Mouse (Mus musculus) CH12.LX (cell line): ENCODE data around the gene Mpv17. TPM values are rescaled to one million over a fixed set of nuclear protein-coding genes. Genes with fewer than 3 reads are reported as not detected.
A peak's percentile ranks its signal among the peaks of the same experiment; 100 is the strongest.

Experiments used
- DNase-seq: peaks from one replicate; pipeline ENCODE4 v3.0.0-alpha.2; 2013; ENCODE audit errors: extremely low read depth
- H3K27ac ChIP-seq: 2 replicates; pipeline ENCODE4 v1.5.1; 2012; ENCODE audit warnings: low read depth, mild to moderate bottlenecking, control low read depth, moderate library complexity; ENCODE audit not compliant: insufficient read depth
- H3K27me3 ChIP-seq: replicated peaks from 2 replicates; pipeline ENCODE3; 2012; ENCODE audit warnings: inconsistent platforms
- H3K36me3 ChIP-seq, 2 experiments: replicated peaks in 1 of 2; 2 replicates each; pipeline versions ENCODE3 to v1.6.1; 2012; ENCODE audit warnings: inconsistent platforms in 1 of 2, low read length in 1 of 2, mild to moderate bottlenecking in 1 of 2, mixed read lengths in 1 of 2, moderate library complexity in 1 of 2; ENCODE audit not compliant: control insufficient read depth in 1 of 2, insufficient read depth in 1 of 2
- H3K4me1 ChIP-seq, 2 experiments: 2 replicates each; pipeline ENCODE4 v1.6.1; 2012; ENCODE audit warnings: inconsistent platforms in 1 of 2, moderate library complexity in 1 of 2; ENCODE audit not compliant: insufficient read depth in 2 of 2, control insufficient read depth in 1 of 2
- H3K4me2 ChIP-seq: 2 replicates; pipeline ENCODE4 v1.6.1; 2012; ENCODE audit warnings: low read depth, mild to moderate bottlenecking, control low read depth; ENCODE audit not compliant: poor library complexity, insufficient read depth, severe bottlenecking
- H3K4me3 ChIP-seq, 3 experiments: fragments of 150-350 bp in 1 of 3; sonication (generic) in 1 of 3; replicated peaks in 1 of 3; 2 replicates each; pipeline versions ENCODE3 to v1.5.1; 2011 to 2012; ENCODE audit warnings: low read depth in 2 of 3, low read length in 2 of 3, mild to moderate bottlenecking in 2 of 3, moderate library complexity in 2 of 3, control low read depth in 1 of 3, improper control_type of control experiment in 1 of 3, inconsistent platforms in 1 of 3, mixed read lengths in 1 of 3; ENCODE audit not compliant: poor library complexity in 1 of 3
- H3K79me2 ChIP-seq: replicated peaks from 2 replicates; pipeline ENCODE4 v1.6.1; 2012; ENCODE audit warnings: mild to moderate bottlenecking, moderate library complexity; ENCODE audit not compliant: control insufficient read depth, poor library complexity, insufficient read depth, severe bottlenecking; ENCODE audit errors: extremely low read depth
- H3K9ac ChIP-seq: 2 replicates; pipeline ENCODE4 v1.6.1; 2012; ENCODE audit warnings: low read depth, mild to moderate bottlenecking, control low read depth, moderate library complexity; ENCODE audit not compliant: insufficient read depth
- H3K9me3 ChIP-seq: replicated peaks from 2 replicates; pipeline ENCODE3; 2012; ENCODE audit warnings: low read length, inconsistent platforms, mixed read lengths
- CHD2 ChIP-seq: IDR thresholded peaks from 2 replicates; pipeline ENCODE4 v1.6.1; 2011; ENCODE audit warnings: low read length, improper control_type of control experiment
- CTCF ChIP-seq, 2 experiments: IDR thresholded peaks in 1 of 2; conservative IDR thresholded peaks in 1 of 2; 2 replicates each; pipeline ENCODE4 v1.5.1; 2011 to 2012; ENCODE audit warnings: low read depth in 2 of 2, low read length in 2 of 2, improper control_type of control experiment in 1 of 2, inconsistent platforms in 1 of 2, mild to moderate bottlenecking in 1 of 2, moderate library complexity in 1 of 2
- ELF1 ChIP-seq: IDR thresholded peaks from 2 replicates; pipeline ENCODE4 v1.6.1; 2014; ENCODE audit warnings: low read depth, mild to moderate bottlenecking, inconsistent platforms, low read length, improper control_type of control experiment
- EP300 ChIP-seq: IDR thresholded peaks from 2 replicates; pipeline ENCODE4 v1.6.1; 2011; ENCODE audit warnings: low read length, improper control_type of control experiment
- ETS1 ChIP-seq: conservative IDR thresholded peaks from 2 replicates; pipeline ENCODE4 v1.6.1; 2012; ENCODE audit warnings: low read depth, mild to moderate bottlenecking, inconsistent platforms, low read length, improper control_type of control experiment, moderate library complexity
- GABPA ChIP-seq: IDR thresholded peaks from 2 replicates; pipeline ENCODE4 v1.6.1; 2012; ENCODE audit warnings: low read depth, low read length, improper control_type of control experiment, inconsistent platforms; ENCODE audit not compliant: insufficient replicate concordance
- HCFC1 ChIP-seq: IDR thresholded peaks from 2 replicates; pipeline ENCODE4 v1.6.1; 2012; ENCODE audit warnings: low read depth, mild to moderate bottlenecking, inconsistent platforms, low read length, improper control_type of control experiment
- JUN ChIP-seq: IDR thresholded peaks from 2 replicates; pipeline ENCODE4 v1.6.1; 2011; ENCODE audit warnings: low read depth, mild to moderate bottlenecking, low read length, improper control_type of control experiment, moderate library complexity; ENCODE audit not compliant: insufficient read depth
- JUND ChIP-seq: conservative IDR thresholded peaks from 2 replicates; pipeline ENCODE4 v1.6.1; 2011; ENCODE audit warnings: low read depth, low read length, improper control_type of control experiment
- KAT2A ChIP-seq: IDR thresholded peaks from 2 replicates; pipeline ENCODE4 v1.6.1; 2012; ENCODE audit warnings: low read length, improper control_type of control experiment, inconsistent platforms; ENCODE audit not compliant: insufficient replicate concordance
- MAFK ChIP-seq: IDR thresholded peaks from 2 replicates; pipeline ENCODE4 v1.6.1; 2011; ENCODE audit warnings: low read length, improper control_type of control experiment; ENCODE audit not compliant: insufficient replicate concordance
- MAX ChIP-seq: IDR thresholded peaks from 2 replicates; pipeline ENCODE4 v1.6.1; 2011; ENCODE audit warnings: low read length, improper control_type of control experiment
- MXI1 ChIP-seq: IDR thresholded peaks from 2 replicates; pipeline ENCODE4 v1.6.1; 2011; ENCODE audit warnings: mild to moderate bottlenecking, low read depth, low read length, improper control_type of control experiment
- MYC ChIP-seq: IDR thresholded peaks from 2 replicates; pipeline ENCODE4 v1.6.1; 2011; ENCODE audit warnings: low read depth, mild to moderate bottlenecking, improper control_type of control experiment, low read length
- PAX5 ChIP-seq: IDR thresholded peaks from 2 replicates; pipeline ENCODE4 v1.6.1; 2012; ENCODE audit warnings: low read length, inconsistent platforms, mixed read lengths
- RAD21 ChIP-seq: IDR thresholded peaks from 2 replicates; pipeline ENCODE4 v1.6.1; 2011; ENCODE audit warnings: low read depth, mild to moderate bottlenecking, low read length, improper control_type of control experiment, moderate library complexity
- SIN3A ChIP-seq: IDR thresholded peaks from 2 replicates; pipeline ENCODE4 v1.6.1; 2012; ENCODE audit warnings: low read length, improper control_type of control experiment, inconsistent platforms
- SMC3 ChIP-seq: IDR thresholded peaks from 2 replicates; pipeline ENCODE4 v1.6.1; 2011; ENCODE audit warnings: low read depth, low read length, improper control_type of control experiment
- TBP ChIP-seq: conservative IDR thresholded peaks from 2 replicates; pipeline ENCODE4 v1.6.1; 2011; ENCODE audit warnings: low read depth, low read length, improper control_type of control experiment
- TCF12 ChIP-seq: IDR thresholded peaks from 2 replicates; pipeline ENCODE4 v1.6.1; 2014; ENCODE audit warnings: low read depth, mild to moderate bottlenecking, inconsistent platforms, low read length, improper control_type of control experiment
- UBTF ChIP-seq: IDR thresholded peaks from 2 replicates; pipeline ENCODE4 v1.6.1; 2012; ENCODE audit warnings: low read depth, mild to moderate bottlenecking, inconsistent platforms, low read length, improper control_type of control experiment, moderate library complexity
- ZC3H11A ChIP-seq: IDR thresholded peaks from 2 replicates; pipeline ENCODE4 v1.6.1; 2012; ENCODE audit warnings: low read depth, mild to moderate bottlenecking, inconsistent platforms, low read length, improper control_type of control experiment
- ZKSCAN1 ChIP-seq: IDR thresholded peaks from 2 replicates; pipeline ENCODE4 v1.6.1; 2012; ENCODE audit warnings: low read depth, inconsistent platforms, low read length, improper control_type of control experiment, borderline replicate concordance
- ZMIZ1 ChIP-seq: IDR thresholded peaks from 2 replicates; pipeline ENCODE4 v1.6.1; 2012; ENCODE audit warnings: low read depth, mild to moderate bottlenecking, inconsistent platforms, low read length, improper control_type of control experiment
- ZNF384 ChIP-seq: IDR thresholded peaks from 2 replicates; pipeline ENCODE4 v1.6.1; 2012; ENCODE audit warnings: low read depth, low read length, improper control_type of control experiment, inconsistent platforms
- dilution Hi-C: fragments of 300-500 bp; cut with MboI; formaldehyde crosslinking; loops from 2 replicates; pipeline ENCODE4 v1.14.3; 2020; ENCODE audit warnings: low sequenced_read_pairs; ENCODE audit not compliant: extremely low pct_unique_long_range_greater_than_20kb, extremely low pct_ligation_motif_present
- in situ Hi-C: fragments of 300-500 bp; cut with MboI; formaldehyde crosslinking; loops from 3 replicates; pipeline ENCODE4 v1.14.3; 2019; ENCODE audit warnings: low sequenced_read_pairs, low pct_ligation_motif_present, low pct_unique_long_range_greater_than_20kb, mixed read lengths
- polyA plus RNA-seq: library from polyadenylated mRNA; unstranded; fragments of >175 nt; gene quantifications from 2 replicates; pipeline ENCODE4 v1.2.1, GENCODE M21; 2012; ENCODE audit warnings: low read depth; ENCODE audit not compliant: insufficient read length
- total RNA-seq, 2 experiments: library from RNA; depleted of rRNA; stranded (reverse); fragments of 300-350 nt in 1 of 2; fragments of >200 nt in 1 of 2; gene quantifications; 2 replicates each; pipeline ENCODE4 v1.2.3; 2012 to 2014

Mpv17 gene
- total and polyA plus RNA-seq, 3 experiments, result 24.0 to 37.6 (median 32.8) TPM

- in situ Hi-C loops, result no loop called here
Measured at GRCm38 (mm10) chr5:31162462-31162861, 8.4 kb upstream of the Mpv17 start.

GRCm38 (mm10) chr5:31153516-31154151 is 417 bp downstream of the Mpv17 start:
- dilution Hi-C loops (no loop called here), in situ Hi-C loops (no loop called here)
- peaks cover 3 to 24% of the 10 kb centered on the region in 2 experiments; a peak in 2 of 4 replicates for H3K4me1 ChIP-seq
- H3K4me3 ChIP-seq, result peak overlapping the region; percentile 72 to 81 (median 73)
- peak overlapping the region; percentile 31 for H3K4me2 ChIP-seq
- H3K9ac ChIP-seq, result peak overlapping the region; percentile 44
- H3K9me3 ChIP-seq, result no peaks in the 10 kb centered on the region
- no peak overlapping the region for H3K27ac ChIP-seq
- peaks cover 29 to 63% of the 10 kb centered on the region in 2 experiments for H3K36me3 ChIP-seq
- DNase-seq, result no peak
- no peak for TF ChIP-seq MAX
- TF ChIP-seq TBP, result no peak
- no peak for TF ChIP-seq JUND
- TF ChIP-seq ELF1, result no peak
- no peak for TF ChIP-seq UBTF
- TF ChIP-seq HCFC1, result no peak
- TF ChIP-seq MXI1, result no peak
- TF ChIP-seq ZKSCAN1, result no peak
- no peak for TF ChIP-seq ZMIZ1
- TF ChIP-seq EP300, result no peak
- no peak for TF ChIP-seq ETS1
- TF ChIP-seq MAFK, result no peak
- TF ChIP-seq JUN, result no peak
- TF ChIP-seq ZC3H11A, result no peak
- H3K27me3 ChIP-seq, result no peaks in the 10 kb centered on the region
- no peaks in the 10 kb centered on the region for H3K79me2 ChIP-seq

More at GRCm38 (mm10) chr5:31162462-31162861, 8.4 kb upstream of the Mpv17 start:
- no peaks in the 10 kb centered on the region for H3K9me3 ChIP-seq
- no peak overlapping the region for H3K4me3 ChIP-seq
- H3K36me3 ChIP-seq, result peaks cover 71 to 96% of the 10 kb centered on the region in 2 experiments
- DNase-seq, result no peak
- H3K27ac ChIP-seq, result no peak overlapping the region
- TF ChIP-seq CTCF (conservative IDR thresholded peaks at IDR 0.05 in 1 of 2, IDR thresholded peaks at IDR 0.05 in 1 of 2; ENCODE audit: low read depth in 2 of 2, low read length in 2 of 2) (no peak), SIN3A (no peak), ZNF384 (no peak), PAX5 (no peak), ZC3H11A (no peak), MAFK (no peak), EP300 (no peak), TCF12 (no peak), CHD2 (no peak), KAT2A (no peak), MYC (no peak), ZKSCAN1 (no peak), GABPA (no peak), SMC3 (no peak), UBTF (no peak), RAD21 (no peak)
- TF ChIP-seq, all 38 proteins: peak for 0
- Histone ChIP-seq H3K9ac (no peak overlapping the region), H3K4me1 (no peaks in the 10 kb centered on the region), H3K27me3 (no peaks in the 10 kb centered on the region), H3K4me2 (no peak overlapping the region), H3K79me2 (peaks cover 6% of the 10 kb centered on the region; the same call in 1 of the 2 replicates)
- dilution Hi-C loops, result no loop called here
